Mouse (Mus musculus) right cerebral cortex, postnatal 14 days (tissue): Measurements from ENCODE around the gene Cd81.

Source experiments
- DNase-seq: peaks from one replicate; pipeline ENCODE4 v3.0.0; 2022

The Cd81 gene

DNA sequence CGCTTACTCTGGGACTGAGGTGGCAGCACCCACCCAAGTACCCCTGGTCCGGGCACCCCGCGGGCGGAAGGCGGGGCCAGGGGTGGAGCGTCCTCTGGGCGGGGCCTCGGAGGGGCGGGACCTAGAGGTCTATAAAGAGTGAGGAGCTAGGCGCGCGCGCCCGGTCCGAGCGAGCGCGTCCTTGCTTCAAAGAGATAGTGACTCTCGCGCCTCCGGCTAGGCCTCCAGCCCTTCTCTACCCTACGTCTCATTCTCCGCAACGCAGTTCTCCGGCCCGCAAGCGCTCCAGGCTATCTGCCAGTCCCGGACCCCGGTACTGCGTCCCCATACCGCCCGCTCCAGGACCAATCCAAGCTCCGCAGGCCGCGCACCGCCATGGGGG is at the start of gene Cd81:
Gene Cd81 (plus strand): TSS at position 114 of the 382 bp plus-strand sequence.
- DNase-seq, result peak; percentile 86

DNA sequence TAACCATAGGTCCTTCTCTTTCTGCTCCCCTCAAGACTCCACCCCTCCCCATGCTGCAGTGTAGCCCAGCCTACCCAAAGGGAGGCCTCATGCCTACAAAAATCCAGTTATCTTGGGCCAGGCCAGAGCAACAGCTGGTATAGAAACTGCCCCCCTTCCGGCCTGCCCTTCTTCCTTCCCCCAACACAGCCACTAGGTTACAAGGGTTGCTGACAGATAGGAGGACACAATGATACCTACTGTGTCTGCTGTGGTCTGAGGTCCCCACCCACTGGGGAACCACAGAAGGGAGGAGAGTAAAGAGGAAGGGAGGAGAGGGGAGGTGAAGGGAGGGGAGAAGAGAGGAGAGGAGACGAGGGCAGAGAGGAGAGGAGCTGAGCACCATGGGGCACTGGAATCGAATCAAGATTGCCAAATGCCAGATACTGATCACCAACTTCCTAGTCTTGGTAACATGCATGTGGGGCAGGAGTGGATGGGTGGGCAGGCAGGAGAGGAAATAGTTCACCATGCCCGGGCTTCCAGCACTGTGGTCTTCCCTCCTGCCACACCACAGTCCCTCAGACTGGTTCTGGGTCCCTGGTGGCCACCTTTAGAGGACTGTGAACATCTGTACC is 47.7 kb upstream of the Cd81 start, which contains the start of gene Tspan32:
Gene Tspan32 (plus strand): TSS at position 320 of the 617 bp plus-strand sequence.
- DNase-seq, result no peak

GRCm38 (mm10) chr7:143005344-143006096 is 47.0 kb upstream of the Cd81 start:
- no peak for DNase-seq

DNA sequence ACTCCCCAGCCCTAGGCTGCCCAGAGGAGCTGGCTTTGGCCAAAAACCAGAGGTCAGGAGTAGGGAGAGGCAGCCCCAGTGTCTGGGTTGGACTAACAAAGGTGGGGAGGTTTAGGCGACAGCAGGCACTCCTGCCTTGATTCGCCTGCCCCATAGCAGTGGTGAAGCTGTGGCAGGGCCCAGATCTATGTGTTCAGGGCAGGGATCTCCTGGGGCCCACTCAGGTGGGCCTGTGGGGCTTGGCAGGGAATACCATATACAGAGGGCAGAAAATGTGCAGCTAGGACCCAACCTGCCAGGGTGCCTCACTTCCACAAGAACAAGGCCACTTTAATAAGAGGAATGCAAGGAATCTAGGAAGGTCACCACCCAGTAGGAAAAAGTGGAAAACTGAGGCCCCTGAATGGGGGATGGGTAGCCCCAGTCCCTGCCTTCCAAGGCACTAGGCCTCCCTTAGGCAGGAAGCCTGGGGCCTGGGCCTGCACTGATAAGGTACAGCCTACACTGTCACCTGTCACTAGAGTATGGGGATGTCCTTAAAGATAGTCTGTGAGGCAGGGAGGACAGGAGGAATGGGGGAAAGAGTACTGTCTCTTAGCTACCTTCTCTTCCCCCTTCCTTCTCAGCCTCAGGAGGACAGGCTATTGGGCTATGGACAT is 46.3 kb upstream of the Cd81 start:
- no peak for DNase-seq

DNA sequence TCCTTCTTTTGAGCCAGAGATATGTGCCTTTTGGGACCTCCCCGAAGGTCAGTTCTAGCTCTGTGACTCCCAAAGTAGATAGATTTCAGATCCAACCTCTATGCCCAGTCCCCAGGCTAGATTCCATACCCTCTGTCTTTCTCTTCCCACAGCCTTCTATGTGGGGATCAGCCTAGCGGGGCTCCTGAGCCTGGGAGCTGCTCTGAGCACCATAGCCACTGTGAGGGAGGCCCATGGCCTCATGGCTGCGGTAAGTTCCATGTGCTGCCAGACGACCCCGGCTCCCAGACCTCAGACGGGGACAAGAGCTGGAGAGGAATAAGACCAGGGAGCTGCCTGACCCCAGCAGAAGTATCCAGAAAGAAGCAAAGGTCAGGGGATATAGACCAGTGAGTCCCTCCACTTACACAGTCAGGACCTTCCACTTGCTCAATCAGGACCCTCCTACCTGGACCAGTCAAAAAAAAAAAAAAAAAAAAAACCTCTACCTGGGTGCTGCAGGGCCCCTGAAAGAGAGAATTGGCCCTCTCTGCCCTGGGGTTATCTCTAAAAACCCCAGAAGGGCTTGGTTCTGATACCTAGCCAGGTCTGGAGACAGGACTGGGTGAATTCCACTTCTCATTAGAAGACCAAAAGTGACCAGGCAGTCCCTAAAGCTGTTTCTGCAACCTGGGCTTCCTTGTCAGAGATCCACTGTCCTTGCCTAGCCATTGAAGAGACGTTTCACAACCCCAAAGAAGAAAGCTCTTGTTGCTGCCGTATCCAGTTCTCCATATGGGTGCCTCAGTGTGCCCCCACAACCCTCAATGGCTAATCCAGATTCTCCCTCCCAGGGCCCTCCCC is 45.6 kb upstream of the Cd81 start:
- DNase-seq, result no peak

- DNase-seq, result peak; percentile 97
Measured at GRCm38 (mm10) chr7:143007599-143008369, 44.8 kb upstream of the Cd81 start.

GRCm38 (mm10) chr7:143008370-143008926 is 44.1 kb upstream of the Cd81 start:
- no peak for DNase-seq

DNA sequence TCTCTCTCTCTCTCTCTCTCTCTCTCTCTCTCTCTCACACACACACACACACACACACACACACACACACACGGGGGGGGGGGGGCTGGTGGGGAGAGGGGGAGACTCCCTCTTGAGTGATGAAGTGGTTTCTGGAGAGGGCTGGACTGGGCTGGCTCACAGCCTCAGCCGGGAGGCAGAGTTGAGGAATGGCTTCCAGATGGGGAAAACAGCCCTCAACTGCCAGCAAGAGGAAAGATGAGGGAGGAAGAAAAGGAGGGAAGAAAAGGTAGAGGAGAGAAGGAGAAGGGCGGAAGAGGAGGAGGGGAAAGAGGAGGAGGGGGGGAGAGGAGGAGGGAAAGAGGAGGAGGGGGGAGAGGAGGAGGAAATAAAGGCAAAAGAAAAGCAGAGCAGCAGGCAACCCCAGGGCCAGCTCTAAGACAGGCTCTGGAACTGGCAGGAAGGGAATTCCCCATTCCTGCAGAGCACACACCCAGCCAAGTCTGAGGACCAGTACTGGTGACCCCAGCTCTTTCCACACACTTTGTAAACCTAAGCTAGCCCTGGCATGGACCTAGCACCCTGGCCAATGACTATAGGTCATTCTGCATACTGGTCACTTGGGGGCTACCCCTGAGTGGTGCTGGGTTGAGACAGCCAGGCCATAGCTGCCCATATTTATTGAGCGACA is 43.4 kb upstream of the Cd81 start:
- DNase-seq, result no peak

- no peak for DNase-seq
Measured at GRCm38 (mm10) chr7:143009996-143010395, 42.5 kb upstream of the Cd81 start.

- no peak for DNase-seq
Measured at GRCm38 (mm10) chr7:143011226-143011625, 41.3 kb upstream of the Cd81 start.

DNA sequence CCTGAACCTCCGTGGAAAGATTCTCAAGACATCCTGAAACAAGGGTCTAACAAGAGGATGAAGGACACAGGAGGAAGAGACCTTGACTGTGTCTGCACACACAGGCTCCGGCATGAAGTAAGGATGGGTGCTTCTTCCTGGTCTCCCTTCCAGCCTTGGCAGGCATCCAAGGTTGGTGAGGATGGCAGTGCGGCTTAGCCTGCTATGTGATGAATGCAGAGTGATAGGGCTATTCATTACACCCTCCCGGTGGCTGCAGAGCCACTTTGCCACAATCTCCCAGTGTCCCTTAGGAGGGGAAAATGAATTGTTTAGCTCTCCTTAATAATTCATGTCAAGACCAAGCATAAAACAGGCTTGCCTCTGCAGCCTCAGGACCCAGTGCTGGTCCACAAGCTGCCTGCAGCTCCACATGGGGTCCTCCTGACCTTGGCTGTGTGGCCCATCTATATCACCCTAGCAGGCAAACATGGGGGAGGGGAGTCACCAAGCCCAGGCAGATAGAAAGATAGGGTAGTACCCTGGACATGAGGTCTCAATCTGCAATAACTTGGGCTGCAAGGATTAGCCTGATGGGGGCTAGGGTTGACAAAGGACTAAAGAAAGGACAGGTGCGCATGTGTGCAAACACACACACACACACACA is 40.2 kb upstream of the Cd81 start:
- DNase-seq, result peak; percentile 35

- DNase-seq, result peak; percentile 30
Measured at GRCm38 (mm10) chr7:143013420-143014178, 38.9 kb upstream of the Cd81 start.

DNA sequence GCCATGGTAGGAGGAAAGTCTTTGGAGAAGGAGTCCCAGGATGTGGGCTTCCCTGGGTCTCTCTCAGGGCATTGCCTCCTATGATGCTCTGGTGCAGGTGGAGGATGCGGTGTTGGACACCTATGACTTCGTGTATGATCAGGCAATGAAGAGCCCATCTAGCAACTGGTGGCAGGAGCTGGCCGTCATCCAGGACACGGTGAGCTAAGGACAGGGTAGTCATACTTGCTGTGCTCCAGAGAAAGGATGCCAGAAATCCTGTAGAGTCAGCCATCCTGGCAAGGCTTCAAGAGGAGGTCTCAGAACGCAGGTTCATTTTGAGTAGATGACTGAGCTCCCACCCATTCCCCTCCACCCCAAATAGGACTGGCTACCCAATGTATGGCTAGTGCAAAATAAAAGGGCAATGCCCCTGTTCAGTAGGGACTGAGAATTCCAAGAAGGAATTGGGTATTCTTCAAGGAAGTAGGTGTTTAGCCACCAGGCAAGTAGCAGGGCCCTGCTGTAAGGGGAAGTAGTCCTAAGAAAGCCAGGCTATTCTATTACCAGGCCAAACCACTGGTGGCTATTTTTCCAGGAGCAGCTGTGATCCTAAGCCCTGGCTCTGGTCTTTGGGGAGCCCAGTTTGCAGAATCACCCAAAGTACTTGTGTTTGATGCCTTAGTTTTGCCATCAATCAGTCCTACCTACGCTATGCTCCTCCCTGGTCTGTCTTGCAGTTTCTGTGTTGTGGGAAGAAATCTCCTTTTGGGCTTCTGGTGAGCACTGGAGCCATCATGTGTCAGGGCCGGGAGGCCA is 37.5 kb upstream of the Cd81 start:
- DNase-seq, result no peak

- no peak for DNase-seq
Measured at GRCm38 (mm10) chr7:143015755-143016423, 36.6 kb upstream of the Cd81 start.

- DNase-seq, result no peak
Measured at GRCm38 (mm10) chr7:143016424-143017142, 36.0 kb upstream of the Cd81 start.

GRCm38 (mm10) chr7:143017181-143017580 is 35.4 kb upstream of the Cd81 start:
- DNase-seq, result no peak

- no peak for DNase-seq
Measured at GRCm38 (mm10) chr7:143020040-143020439, 32.5 kb upstream of the Cd81 start.

- no peak for DNase-seq
Measured at GRCm38 (mm10) chr7:143020764-143021163, 31.8 kb upstream of the Cd81 start.
